13 mouse cellular contexts compared by ENCODE assay signal in the genomic region with DNA sequence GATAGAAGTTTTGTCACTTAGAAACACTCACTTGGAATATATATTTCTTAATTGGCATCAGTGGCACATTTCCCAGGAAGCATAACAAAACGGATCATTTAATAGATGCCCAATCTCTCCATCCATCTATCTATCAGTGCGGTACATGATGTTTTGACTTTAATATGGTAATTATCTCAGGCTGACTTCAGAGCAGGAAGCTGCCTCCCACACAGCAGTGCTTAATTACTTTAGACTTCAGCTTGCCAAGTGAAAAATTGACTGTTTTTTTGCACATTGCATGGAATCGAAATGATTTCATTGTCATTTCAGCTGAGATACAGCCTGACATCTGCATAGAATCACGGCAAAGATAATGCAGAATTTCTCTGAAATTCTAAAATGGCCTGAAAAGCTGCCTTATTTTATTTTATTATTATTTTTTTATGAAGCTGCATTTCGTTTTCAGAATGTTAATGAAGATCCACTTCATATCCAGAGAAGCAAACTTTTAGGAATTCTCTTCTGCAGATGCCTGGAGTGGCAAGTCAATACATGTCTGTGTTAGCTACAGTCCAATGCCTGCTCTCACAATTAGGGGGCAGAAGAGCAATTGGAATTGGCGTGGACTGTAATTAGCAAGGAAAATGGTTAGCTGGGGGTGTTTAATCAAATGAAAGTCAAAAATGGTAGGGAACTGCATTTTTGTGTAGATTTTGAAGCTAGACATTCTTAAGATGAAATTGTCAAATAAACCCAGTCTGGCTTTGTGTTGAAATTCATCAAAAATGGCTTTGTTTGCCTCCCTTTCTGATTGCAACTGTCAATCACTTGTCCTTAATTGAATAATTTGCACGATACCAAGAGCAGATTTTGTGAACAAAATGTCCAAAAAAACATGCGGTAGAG.
DNase-seq lines count a peak whose midpoint lies in the region; ATAC-seq and TF ChIP-seq lines count a peak whose summit lies in the region.
"Had no signal": no experiment of that assay in that cellular context is flagged by ENCODE, and none has a peak within 500 bp of the region (broad histone marks: within the 10 kb centered on the region; RNA-seq: fewer than 3 reads in every experiment).

No protein-coding gene starts in this region.

- peak; percentile 74 for TF ChIP-seq CTCF in hindbrain, postnatal 0 days (IDR thresholded peaks at IDR 0.05; ENCODE audit: low read depth)

- WGBS in hindbrain, embryonic 15.5 days, result 35% methylated on average over 8 of the region's 8 CpGs
- 74% methylated on average over 8 of the region's 8 CpGs for WGBS in hindbrain, embryonic 11.5 days
- 69% methylated on average over 8 of the region's 8 CpGs for WGBS in neural tube, embryonic 12.5 days
- 34% methylated on average over 8 of the region's 8 CpGs for WGBS in hindbrain, postnatal 0 days

- H3K9me3 ChIP-seq in hindbrain, embryonic 15.5 days, result no peaks in the 10 kb centered on the region
- H3K9me3 ChIP-seq in hindbrain, embryonic 11.5 days (ENCODE audit: control insufficient read depth, low read length), result no peaks in the 10 kb centered on the region
- no peaks in the 10 kb centered on the region for H3K9me3 ChIP-seq in neural tube, embryonic 12.5 days
- H3K9me3 ChIP-seq in hindbrain, postnatal 0 days (ENCODE audit: low read length), result no peaks in the 10 kb centered on the region
- H3K9me3 ChIP-seq: limb, embryonic 12.5 days had no signal

- H3K27me3 ChIP-seq in hindbrain, embryonic 15.5 days, result no peaks in the 10 kb centered on the region
- H3K27me3 ChIP-seq in hindbrain, embryonic 11.5 days (ENCODE audit: control insufficient read depth, insufficient read depth, low read length), result no peaks in the 10 kb centered on the region
- H3K27me3 ChIP-seq in neural tube, embryonic 12.5 days (replicated peaks), result no peaks in the 10 kb centered on the region
- no peaks in the 10 kb centered on the region for H3K27me3 ChIP-seq in hindbrain, postnatal 0 days (ENCODE audit: insufficient read depth, low read length)

- peak overlapping the region; percentile 45; the same call in 1 of the 2 replicates for H3K27ac ChIP-seq in hindbrain, embryonic 15.5 days (replicated peaks)
- no peak overlapping the region for H3K27ac ChIP-seq in hindbrain, embryonic 11.5 days (ENCODE audit: low read depth, low read length)
- no peak overlapping the region for H3K27ac ChIP-seq in neural tube, embryonic 12.5 days
- no peak overlapping the region for H3K27ac ChIP-seq in hindbrain, postnatal 0 days
- H3K27ac ChIP-seq: limb, embryonic 12.5 days had no signal

- H3K4me2 ChIP-seq in hindbrain, embryonic 15.5 days, result no peak overlapping the region
- H3K4me2 ChIP-seq in hindbrain, embryonic 11.5 days (replicated peaks; ENCODE audit: low read depth, low read length), result no peak overlapping the region
- no peak overlapping the region for H3K4me2 ChIP-seq in neural tube, embryonic 12.5 days (replicated peaks)
- no peak overlapping the region for H3K4me2 ChIP-seq in hindbrain, postnatal 0 days (ENCODE audit: low read depth, low read length)
- H3K4me2 ChIP-seq: limb, embryonic 12.5 days had no signal

- H3K4me3 ChIP-seq in hindbrain, embryonic 15.5 days, result no peak overlapping the region
- no peak overlapping the region for H3K4me3 ChIP-seq in hindbrain, embryonic 11.5 days (ENCODE audit: low read depth, low read length)
- no peak overlapping the region for H3K4me3 ChIP-seq in neural tube, embryonic 12.5 days
- no peak overlapping the region for H3K4me3 ChIP-seq in hindbrain, postnatal 0 days (ENCODE audit: low read length)
- H3K4me3 ChIP-seq: limb, embryonic 12.5 days had no signal

- H3K36me3 ChIP-seq in hindbrain, embryonic 15.5 days, result no peaks in the 10 kb centered on the region
- no peaks in the 10 kb centered on the region for H3K36me3 ChIP-seq in hindbrain, embryonic 11.5 days (ENCODE audit: control insufficient read depth, insufficient read depth, low read length)
- no peaks in the 10 kb centered on the region for H3K36me3 ChIP-seq in neural tube, embryonic 12.5 days
- H3K36me3 ChIP-seq in hindbrain, postnatal 0 days (ENCODE audit: insufficient read depth, low read length), result no peaks in the 10 kb centered on the region
- H3K36me3 ChIP-seq: limb, embryonic 12.5 days had no signal

- no peak overlapping the region for H3K9ac ChIP-seq in hindbrain, embryonic 15.5 days
- no peak overlapping the region for H3K9ac ChIP-seq in hindbrain, embryonic 11.5 days (ENCODE audit: low read depth, low read length)
- no peak overlapping the region for H3K9ac ChIP-seq in neural tube, embryonic 12.5 days
- no peak overlapping the region for H3K9ac ChIP-seq in hindbrain, postnatal 0 days (replicated peaks; ENCODE audit: low read length)
- H3K9ac ChIP-seq: limb, embryonic 12.5 days had no signal

- H3K4me1 ChIP-seq in hindbrain, embryonic 15.5 days (replicated peaks), result peaks cover 12% of the 10 kb centered on the region
- H3K4me1 ChIP-seq in hindbrain, embryonic 11.5 days (replicated peaks; ENCODE audit: control insufficient read depth, insufficient read depth, low read length), result no peaks in the 10 kb centered on the region
- H3K4me1 ChIP-seq in neural tube, embryonic 12.5 days, result no peaks in the 10 kb centered on the region
- H3K4me1 ChIP-seq in hindbrain, postnatal 0 days (ENCODE audit: insufficient read depth, low read length), result no peaks in the 10 kb centered on the region

- DNase-seq in hindbrain, embryonic 11.5 days (ENCODE audit: low spot score), result no peak
- DNase-seq in neural tube, embryonic 10.5 days (ENCODE audit: extremely low spot score, low spot score), result no peak
- peak; percentile 71 for DNase-seq in hindbrain, postnatal 0 days (ENCODE audit: low spot score)
- no peak for DNase-seq in embryo, embryonic 11 days
- no peak for DNase-seq in frontal cortex, postnatal 36 days (ENCODE audit: low spot score in 2 of 2)
- DNase-seq: cerebellum, adult 11-12 months; gastrocnemius, postnatal 25 days; heart, postnatal 36 days; kidney, postnatal 10 days; right cerebral cortex, postnatal 25 days had no signal

- ATAC-seq in hindbrain, embryonic 15.5 days (ENCODE audit: low FRiP score, low read depth), result no peak
- ATAC-seq in hindbrain, embryonic 11.5 days (ENCODE audit: low FRiP score), result no peak
- peak; percentile 34; the same call in 1 of the 2 replicates for ATAC-seq in neural tube, embryonic 12.5 days (ENCODE audit: low FRiP score, low read depth)
- ATAC-seq in hindbrain, postnatal 0 days, result 0 out of 2 replicates have a peak, but pooled peaks have one; percentile 62

Comparison
In these comparisons a context has a peak if more than half of its experiments do, and no peak if none do; other contexts are left out.
1. ATAC-seq: peak in neural tube, embryonic 12.5 days (single experiment) and hindbrain, postnatal 0 days (single experiment); none in hindbrain, embryonic 15.5 days (single experiment) and hindbrain, embryonic 11.5 days (single experiment).